Mouse (Mus musculus): ENCODE data around the gene 6330409D20Rik. TPM values are rescaled to one million over a fixed set of nuclear protein-coding genes. Genes with fewer than 3 reads are reported as not detected.

The 6330409D20Rik gene
- polyA plus RNA-seq (2015; fragmentation: Illumina TruSeq; extraction: RNeasy Lipid Tissue Mini Kit (QIAGEN cat#74804); ENCODE audit: insufficient read depth, low read depth, low replicate concordance): not detected

GRCm38 (mm10) chr2:32740916-32741272, at the start of gene 6330409D20Rik:
6330409D20Rik (minus strand) TSS chr2:32741016.

GRCm38 (mm10) chr2:32784048-32784681, 43.3 kb upstream of the 6330409D20Rik start, which contains the start of gene Cfap157:
Cfap157 (minus strand) TSS chr2:32784428.

GRCm38 (mm10) chr2:32775359-32776074, 34.7 kb upstream of the 6330409D20Rik start, which contains the start of the genes Ttc16 and Ptrh1:
Ttc16 (minus strand) TSS chr2:32775633.
Ptrh1 (plus strand) TSS chr2:32775786.

GRCm38 (mm10) chr2:32757056-32757845, 16.4 kb upstream of the 6330409D20Rik start, which contains the start of gene Tor2a:
Tor2a (plus strand) TSS chr2:32757234.

GRCm38 (mm10) chr2:32720681-32721229, 20.1 kb downstream of the 6330409D20Rik start, which contains the start of gene Sh2d3c:
Sh2d3c (plus strand) TSS chr2:32721055.

GRCm38 (mm10) chr2:32712934-32713817, 27.6 kb downstream of the 6330409D20Rik start, which contains the start of gene Cdk9:
Cdk9 (minus strand) TSS chr2:32713076.

GRCm38 (mm10) chr2:32704021-32704421, 36.8 kb downstream of the 6330409D20Rik start, which contains the start of gene Fpgs:
Fpgs (minus strand) TSS chr2:32704145.

Other genes starting within 250 kb of the 6330409D20Rik start
- 7.6 TPM for gene Fam102a, start 205.7 kb downstream of the 6330409D20Rik start, polyA plus RNA-seq (2015; fragmentation: Illumina TruSeq; extraction: RNeasy Lipid Tissue Mini Kit (QIAGEN cat#74804); ENCODE audit: insufficient read depth, low read depth, low replicate concordance)
- 30.0 TPM for gene Dpm2, start 170.2 kb downstream of the 6330409D20Rik start, polyA plus RNA-seq (2015; fragmentation: Illumina TruSeq; extraction: RNeasy Lipid Tissue Mini Kit (QIAGEN cat#74804); ENCODE audit: insufficient read depth, low read depth, low replicate concordance)
- gene Pip5kl1, start 166.2 kb downstream of the 6330409D20Rik start, polyA plus RNA-seq (2015; fragmentation: Illumina TruSeq; extraction: RNeasy Lipid Tissue Mini Kit (QIAGEN cat#74804); ENCODE audit: insufficient read depth, low read depth, low replicate concordance): not detected
- gene 9430097D07Rik, start 165.3 kb downstream of the 6330409D20Rik start, polyA plus RNA-seq (2015; fragmentation: Illumina TruSeq; extraction: RNeasy Lipid Tissue Mini Kit (QIAGEN cat#74804); ENCODE audit: insufficient read depth, low read depth, low replicate concordance): not detected
- gene St6galnac4, start 153.9 kb downstream of the 6330409D20Rik start, polyA plus RNA-seq (2015; fragmentation: Illumina TruSeq; extraction: RNeasy Lipid Tissue Mini Kit (QIAGEN cat#74804); ENCODE audit: insufficient read depth, low read depth, low replicate concordance): 8.7 TPM
- 8.5 TPM for gene St6galnac6, start 141.3 kb downstream of the 6330409D20Rik start, polyA plus RNA-seq (2015; fragmentation: Illumina TruSeq; extraction: RNeasy Lipid Tissue Mini Kit (QIAGEN cat#74804); ENCODE audit: insufficient read depth, low read depth, low replicate concordance)
- gene Ak1, start 119.3 kb downstream of the 6330409D20Rik start, polyA plus RNA-seq (2015; fragmentation: Illumina TruSeq; extraction: RNeasy Lipid Tissue Mini Kit (QIAGEN cat#74804); ENCODE audit: insufficient read depth, low read depth, low replicate concordance): 4.1 TPM
- 78.3 TPM for gene Eng, start 94.4 kb downstream of the 6330409D20Rik start, polyA plus RNA-seq (2015; fragmentation: Illumina TruSeq; extraction: RNeasy Lipid Tissue Mini Kit (QIAGEN cat#74804); ENCODE audit: insufficient read depth, low read depth, low replicate concordance)
- 25.2 TPM for gene Fpgs, start 36.9 kb downstream of the 6330409D20Rik start, polyA plus RNA-seq (2015; fragmentation: Illumina TruSeq; extraction: RNeasy Lipid Tissue Mini Kit (QIAGEN cat#74804); ENCODE audit: insufficient read depth, low read depth, low replicate concordance)
- 22.0 TPM for gene Cdk9, start 27.9 kb downstream of the 6330409D20Rik start, polyA plus RNA-seq (2015; fragmentation: Illumina TruSeq; extraction: RNeasy Lipid Tissue Mini Kit (QIAGEN cat#74804); ENCODE audit: insufficient read depth, low read depth, low replicate concordance)
- gene Sh2d3c, start 20.0 kb downstream of the 6330409D20Rik start, polyA plus RNA-seq (2015; fragmentation: Illumina TruSeq; extraction: RNeasy Lipid Tissue Mini Kit (QIAGEN cat#74804); ENCODE audit: insufficient read depth, low read depth, low replicate concordance): 7.7 TPM
- gene Tor2a, start 16.2 kb upstream of the 6330409D20Rik start, polyA plus RNA-seq (2015; fragmentation: Illumina TruSeq; extraction: RNeasy Lipid Tissue Mini Kit (QIAGEN cat#74804); ENCODE audit: insufficient read depth, low read depth, low replicate concordance): 24.0 TPM
- gene Ttc16, start 34.6 kb upstream of the 6330409D20Rik start, polyA plus RNA-seq (2015; fragmentation: Illumina TruSeq; extraction: RNeasy Lipid Tissue Mini Kit (QIAGEN cat#74804); ENCODE audit: insufficient read depth, low read depth, low replicate concordance): 0.70 TPM
- 4.1 TPM for gene Ptrh1, start 34.8 kb upstream of the 6330409D20Rik start, polyA plus RNA-seq (2015; fragmentation: Illumina TruSeq; extraction: RNeasy Lipid Tissue Mini Kit (QIAGEN cat#74804); ENCODE audit: insufficient read depth, low read depth, low replicate concordance)
- gene Cfap157, start 43.4 kb upstream of the 6330409D20Rik start, polyA plus RNA-seq (2015; fragmentation: Illumina TruSeq; extraction: RNeasy Lipid Tissue Mini Kit (QIAGEN cat#74804); ENCODE audit: insufficient read depth, low read depth, low replicate concordance): 0.48 TPM
- gene Stxbp1, start 106.2 kb upstream of the 6330409D20Rik start, polyA plus RNA-seq (2015; fragmentation: Illumina TruSeq; extraction: RNeasy Lipid Tissue Mini Kit (QIAGEN cat#74804); ENCODE audit: insufficient read depth, low read depth, low replicate concordance): 7.2 TPM
- gene Fam129b, start 135.1 kb upstream of the 6330409D20Rik start, polyA plus RNA-seq (2015; fragmentation: Illumina TruSeq; extraction: RNeasy Lipid Tissue Mini Kit (QIAGEN cat#74804); ENCODE audit: insufficient read depth, low read depth, low replicate concordance): 14.7 TPM
- gene Rpl12, start 220.5 kb upstream of the 6330409D20Rik start, polyA plus RNA-seq (2015; fragmentation: Illumina TruSeq; extraction: RNeasy Lipid Tissue Mini Kit (QIAGEN cat#74804); ENCODE audit: insufficient read depth, low read depth, low replicate concordance): 289 TPM
- 3.8 TPM for gene Lrsam1, start 220.6 kb upstream of the 6330409D20Rik start, polyA plus RNA-seq (2015; fragmentation: Illumina TruSeq; extraction: RNeasy Lipid Tissue Mini Kit (QIAGEN cat#74804); ENCODE audit: insufficient read depth, low read depth, low replicate concordance)
- gene Slc2a8, start 241.1 kb upstream of the 6330409D20Rik start, polyA plus RNA-seq (2015; fragmentation: Illumina TruSeq; extraction: RNeasy Lipid Tissue Mini Kit (QIAGEN cat#74804); ENCODE audit: insufficient read depth, low read depth, low replicate concordance): 4.8 TPM

Data from pancreas, adult 10 weeks (tissue).